Mouse (Mus musculus) testis, postnatal 10 days (tissue): Measurements from ENCODE around the gene Mlec.
A peak's percentile ranks its signal among the peaks of the same experiment; 100 is the strongest.

Experiments used
- DNase-seq: peaks from one replicate; pipeline ENCODE4 v3.0.0; 2021; ENCODE audit warnings: low spot score

Mlec gene

GRCm38 (mm10) chr5:115158040-115158983 is at the start of gene Mlec:
Mlec (minus strand) TSS chr5:115158179.
- DNase-seq = peak; percentile 97

GRCm38 (mm10) chr5:115207244-115207643 is 49.3 kb upstream of the Mlec start:
- DNase-seq = no peak

DNA sequence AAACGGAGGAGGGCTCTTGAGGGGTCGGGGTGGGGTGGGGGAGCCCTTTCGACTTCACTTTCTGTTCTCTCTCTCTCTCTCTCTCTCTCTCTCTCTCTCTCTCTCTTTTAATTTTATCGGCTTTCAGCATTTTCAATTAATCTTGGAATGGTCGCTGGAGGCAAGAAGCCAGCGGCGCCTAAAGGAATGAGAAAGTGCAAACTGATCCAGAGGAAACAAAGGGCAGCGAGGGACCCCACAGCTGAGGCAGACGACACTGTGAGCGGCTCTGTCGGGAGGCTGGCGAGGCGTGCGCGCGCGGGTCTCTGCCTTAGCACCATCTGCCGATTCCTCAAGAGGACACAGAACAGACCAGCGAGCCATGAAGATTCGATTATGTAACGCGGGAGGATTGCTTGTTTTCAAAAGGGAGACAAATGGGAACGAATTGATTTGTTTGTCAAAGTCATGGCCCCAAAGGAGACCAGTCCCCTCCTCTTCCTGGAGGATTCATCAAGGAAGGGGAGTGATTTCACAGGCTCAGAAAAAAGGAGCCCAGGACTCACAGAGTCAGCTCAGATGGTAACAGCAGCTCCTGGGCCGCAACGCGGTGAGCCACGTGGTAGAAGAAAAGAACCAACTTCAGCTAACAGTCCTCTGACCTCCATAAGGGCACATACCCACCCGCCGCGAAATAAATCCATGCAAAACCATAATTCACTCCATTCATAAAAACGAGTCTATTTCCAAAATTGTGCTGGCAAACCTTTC is 46.8 kb upstream of the Mlec start:
- peak; percentile 55 for DNase-seq

- no peak for DNase-seq
Measured at GRCm38 (mm10) chr5:115203735-115204561, 46.0 kb upstream of the Mlec start.

- no peak for DNase-seq
Measured at GRCm38 (mm10) chr5:115194626-115195221, 36.7 kb upstream of the Mlec start.

- peak; percentile 82 for DNase-seq
Measured at GRCm38 (mm10) chr5:115193669-115194625, 36.0 kb upstream of the Mlec start, which contains the start of gene Cabp1. Cabp1 (minus strand) TSS chr5:115194381.

DNA sequence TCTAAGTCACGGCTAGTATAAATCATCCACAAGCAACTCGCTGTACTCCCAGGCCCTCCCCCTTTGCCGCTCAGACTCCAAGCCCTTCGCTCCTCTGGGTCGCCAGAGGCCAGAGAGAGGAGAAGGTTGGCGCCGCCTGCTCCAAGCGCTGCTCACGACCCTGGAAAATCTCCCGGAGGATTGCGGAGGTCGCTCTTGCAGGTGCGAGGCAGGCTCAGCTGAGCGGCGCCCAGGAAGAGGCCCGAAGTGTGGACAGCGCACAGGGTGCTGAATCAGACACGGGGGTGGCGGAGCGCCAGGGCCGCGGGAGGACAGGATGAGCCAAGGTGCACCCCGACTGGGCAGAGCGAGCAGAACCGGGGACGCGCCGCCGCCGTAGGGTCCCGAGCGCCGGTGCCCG is 35.2 kb upstream of the Mlec start:
- DNase-seq = peak; percentile 91

- no peak for DNase-seq
Measured at GRCm38 (mm10) chr5:115192828-115193195, 34.8 kb upstream of the Mlec start.

GRCm38 (mm10) chr5:115191880-115192827 is 34.2 kb upstream of the Mlec start:
- peak; percentile 74 for DNase-seq

DNA sequence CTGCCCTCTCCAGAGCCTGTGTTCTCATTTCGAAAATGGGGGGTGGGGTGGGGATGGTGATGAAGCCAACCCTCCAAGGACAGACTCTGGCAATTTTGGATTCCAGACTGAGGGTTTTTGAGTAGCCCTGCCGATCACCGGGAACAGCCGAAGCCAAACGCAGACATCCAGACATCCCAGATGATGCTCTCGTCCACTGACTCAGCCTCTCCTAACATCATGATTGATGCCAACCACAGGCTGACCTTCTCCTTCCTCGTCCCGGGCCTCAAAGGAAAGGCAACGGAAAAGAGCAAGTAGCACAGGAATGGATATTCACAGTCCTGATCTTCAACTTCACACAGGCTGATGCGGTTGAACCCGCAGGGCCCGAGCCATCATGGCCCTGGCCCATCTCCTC is 32.1 kb upstream of the Mlec start:
- DNase-seq = no peak

- peak; percentile 70 for DNase-seq
Measured at GRCm38 (mm10) chr5:115188824-115189223, 30.8 kb upstream of the Mlec start.

GRCm38 (mm10) chr5:115187188-115188131 is 29.5 kb upstream of the Mlec start:
- peak; percentile 96 for DNase-seq

DNA sequence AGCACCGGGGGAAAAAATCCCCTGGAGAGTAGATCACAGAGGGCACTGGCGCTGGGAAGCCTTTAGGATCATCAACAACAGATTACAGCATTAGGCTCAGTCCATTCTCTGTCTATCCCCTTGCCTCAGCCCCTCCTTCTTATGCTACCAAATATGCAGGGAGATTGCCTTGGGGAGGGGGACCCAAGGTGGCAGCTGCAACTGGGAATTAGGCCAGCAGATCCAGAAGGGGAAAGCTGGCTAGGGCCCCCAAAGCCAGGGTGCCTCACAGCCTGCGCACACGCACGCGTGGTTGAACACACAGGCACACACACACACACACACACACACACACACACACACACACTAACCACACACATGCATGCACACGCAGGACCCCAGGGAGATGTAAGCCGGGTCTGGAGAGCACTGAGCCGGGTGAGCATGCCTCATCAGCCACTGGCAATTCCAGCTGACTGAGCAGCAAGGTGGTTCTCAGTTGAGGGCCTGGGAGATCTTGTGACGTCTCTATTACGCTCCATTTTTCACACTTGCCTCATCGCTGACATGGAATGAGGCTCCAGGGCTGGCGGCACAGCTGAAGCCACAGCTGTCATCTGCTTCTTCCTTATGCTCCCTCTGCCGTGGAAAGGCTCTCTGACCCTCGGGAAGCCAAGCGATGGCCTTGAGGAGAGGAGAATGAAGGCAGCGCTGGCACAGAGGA is 28.5 kb upstream of the Mlec start:
- DNase-seq = no peak

- DNase-seq = peak; percentile 88
Measured at GRCm38 (mm10) chr5:115184726-115185125, 26.7 kb upstream of the Mlec start.

DNA sequence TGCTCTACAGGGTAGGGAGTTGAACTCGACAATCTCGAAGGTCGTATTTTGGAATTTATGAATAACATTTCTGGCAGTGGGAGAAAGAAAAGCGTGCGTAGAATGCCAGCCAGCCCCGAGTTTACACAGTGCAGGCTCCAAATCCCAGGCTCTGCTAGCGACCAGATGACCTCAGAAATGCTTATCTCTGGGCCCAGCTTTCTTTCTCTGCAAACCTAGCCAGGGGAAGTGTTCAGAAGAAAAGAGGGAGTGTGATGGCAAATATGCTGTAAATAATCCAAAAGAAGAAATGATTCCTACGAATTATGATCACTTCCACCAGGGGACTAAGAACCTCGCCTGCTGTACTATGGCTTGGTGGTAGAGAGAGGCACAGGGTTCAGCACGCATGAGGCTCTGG is 25.5 kb upstream of the Mlec start:
- DNase-seq = no peak

GRCm38 (mm10) chr5:115182925-115183324 is 24.9 kb upstream of the Mlec start:
- no peak for DNase-seq

DNA sequence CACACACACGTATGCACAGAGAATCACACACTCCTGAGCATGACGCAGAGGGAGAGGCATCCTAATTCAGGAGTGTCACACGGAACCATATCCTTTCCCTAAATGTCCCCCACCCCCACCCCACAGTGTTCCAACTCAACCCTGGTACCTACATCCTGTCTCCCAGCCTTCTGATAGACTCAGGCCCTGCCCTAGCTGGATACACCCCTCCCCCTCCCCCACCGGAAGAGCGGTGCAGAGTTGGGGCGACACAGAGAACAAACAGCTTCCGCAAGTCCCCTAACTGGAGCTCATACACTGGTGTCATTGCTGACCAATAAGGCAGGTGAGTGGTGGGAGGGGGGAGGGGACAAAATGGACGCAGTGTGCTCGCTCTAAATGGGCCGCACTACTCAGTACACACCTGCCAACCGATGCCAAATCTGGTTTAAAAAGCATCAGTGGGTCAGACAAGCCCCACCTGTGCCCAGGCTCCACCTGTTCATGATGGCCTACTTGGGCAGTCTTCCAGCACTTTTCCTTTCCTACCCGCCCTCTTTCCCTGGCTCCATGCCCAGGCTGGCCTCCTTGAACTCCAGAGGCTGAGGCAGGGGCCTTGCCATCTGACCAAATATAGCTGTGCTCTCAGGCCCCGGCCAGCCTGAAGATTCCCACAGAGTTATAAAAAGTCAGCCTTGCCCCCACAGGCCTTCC is 23.4 kb upstream of the Mlec start:
- DNase-seq = peak; percentile 81
